Mouse (Mus musculus) spleen, adult 2 months (tissue): Measurements from ENCODE around the gene Polr1c.

Experiments used
- CTCF ChIP-seq: fragments of 200-500 bp; IDR thresholded peaks from 2 replicates; pipeline ENCODE4 v1.5.1; 2011; ENCODE audit warnings: mild to moderate bottlenecking, inconsistent platforms; ENCODE audit not compliant: insufficient read depth, insufficient read length, insufficient replicate concordance; ENCODE audit errors: extremely low read depth
- POLR2A ChIP-seq: fragments of 200-500 bp; IDR thresholded peaks from 2 replicates; pipeline ENCODE4 v1.6.1; 2011; ENCODE audit warnings: low read depth, low read length, inconsistent platforms

DNA sequence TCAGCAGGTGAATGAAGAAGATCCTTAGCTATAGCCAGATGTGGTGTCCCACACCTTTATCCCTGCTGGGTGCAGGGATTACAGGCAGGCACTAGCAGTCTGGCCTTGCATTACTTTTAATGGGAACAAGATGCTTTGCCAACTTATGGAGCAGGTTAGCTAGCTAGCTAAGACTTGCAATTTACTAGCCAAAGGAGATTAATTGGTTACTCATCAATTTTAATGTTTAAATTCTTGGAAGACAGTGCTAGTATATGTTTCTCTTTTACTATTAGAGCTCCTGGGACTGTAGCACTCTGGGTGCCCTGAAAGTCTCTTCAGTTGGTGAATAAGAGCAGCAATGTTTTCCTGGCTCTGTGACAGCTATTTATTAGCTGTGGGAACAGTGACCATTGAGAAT lies 41.2 kb downstream of the Polr1c start:
- TF ChIP-seq CTCF = no peak
- TF ChIP-seq POLR2A = no peak
